Mouse (Mus musculus) lung, postnatal 0 days (tissue): ENCODE results near the gene Tifa. TPM values are rescaled to one million over a fixed set of nuclear protein-coding genes. Genes with fewer than 3 reads are reported as not detected.

Source experiments
- ATAC-seq: fragments of 200-750 bp; cut with Nextera tagmentation; 2 replicates; pipeline ENCODE4 v1.8.0; 2017; ENCODE audit warnings: moderate library complexity
- DNase-seq: peaks from one replicate; pipeline ENCODE4 v3.0.0-alpha.2; 2016; ENCODE audit warnings: low spot score
- H3K27ac ChIP-seq: fragments of 300-500 bp; sonication (generic); 2 replicates; pipeline ENCODE4 v1.5.1; 2014; ENCODE audit warnings: antibody characterized with exemption, mild to moderate bottlenecking, low read length, mixed read lengths
- H3K27me3 ChIP-seq: fragments of 300-500 bp; sonication (generic); replicated peaks from 2 replicates; pipeline ENCODE4 v1.6.1; 2014; ENCODE audit warnings: low read length, mixed read lengths; ENCODE audit not compliant: insufficient read depth
- H3K36me3 ChIP-seq: fragments of 300-500 bp; sonication (generic); 2 replicates; pipeline ENCODE4 v1.6.1; 2014; ENCODE audit warnings: low read length, mixed read lengths; ENCODE audit not compliant: insufficient read depth
- H3K4me1 ChIP-seq: fragments of 300-500 bp; sonication (generic); 2 replicates; pipeline ENCODE4 v1.6.1; 2014; ENCODE audit warnings: antibody characterized with exemption, low read depth, low read length, mixed read lengths; ENCODE audit not compliant: insufficient read depth
- H3K4me2 ChIP-seq: fragments of 300-500 bp; sonication (generic); replicated peaks from 2 replicates; pipeline ENCODE4 v1.6.1; 2014; ENCODE audit warnings: low read depth, mild to moderate bottlenecking, low read length, moderate library complexity, mixed read lengths
- H3K4me3 ChIP-seq: fragments of 300-500 bp; sonication (generic); 2 replicates; pipeline ENCODE4 v1.5.1; 2014; ENCODE audit warnings: low read depth, low read length
- H3K9ac ChIP-seq: fragments of 300-500 bp; sonication (generic); replicated peaks from 2 replicates; pipeline ENCODE4 v1.6.1; 2014; ENCODE audit warnings: low read depth, mild to moderate bottlenecking
- H3K9me3 ChIP-seq: fragments of 300-500 bp; sonication (generic); 2 replicates; pipeline ENCODE4 v1.6.1; 2016; ENCODE audit warnings: low read length, mixed read lengths
- CTCF ChIP-seq: IDR thresholded peaks from 2 replicates; pipeline ENCODE4 v1.5.1; 2016; ENCODE audit warnings: antibody characterized with exemption, mild to moderate bottlenecking
- EP300 ChIP-seq: IDR thresholded peaks from 2 replicates; pipeline ENCODE4 v1.6.1; 2016; ENCODE audit warnings: antibody characterized with exemption, mild to moderate bottlenecking, control low read depth
- WGBS: fragments of 180-500 bp; shearing (Covaris S2); extraction: QIAGEN DNeasy Blood & Tissue Kit; methylation state at CpG from one replicate; pipeline ENCODE4 v1.1.7; 2014; 5-methylcytosine and 5-hydroxymethylcytosine counted together
- polyA plus RNA-seq: library from polyadenylated mRNA; unstranded; fragments of >200 nt; fragmentation: Nextera tagmentation; extraction: Ambion mirVana; gene quantifications from 2 replicates; pipeline ENCODE4 v1.2.1, GENCODE M21; 2015

The Tifa gene
- polyA plus RNA-seq, 1 experiment from 2014 or later, result 6.3 TPM

DNA sequence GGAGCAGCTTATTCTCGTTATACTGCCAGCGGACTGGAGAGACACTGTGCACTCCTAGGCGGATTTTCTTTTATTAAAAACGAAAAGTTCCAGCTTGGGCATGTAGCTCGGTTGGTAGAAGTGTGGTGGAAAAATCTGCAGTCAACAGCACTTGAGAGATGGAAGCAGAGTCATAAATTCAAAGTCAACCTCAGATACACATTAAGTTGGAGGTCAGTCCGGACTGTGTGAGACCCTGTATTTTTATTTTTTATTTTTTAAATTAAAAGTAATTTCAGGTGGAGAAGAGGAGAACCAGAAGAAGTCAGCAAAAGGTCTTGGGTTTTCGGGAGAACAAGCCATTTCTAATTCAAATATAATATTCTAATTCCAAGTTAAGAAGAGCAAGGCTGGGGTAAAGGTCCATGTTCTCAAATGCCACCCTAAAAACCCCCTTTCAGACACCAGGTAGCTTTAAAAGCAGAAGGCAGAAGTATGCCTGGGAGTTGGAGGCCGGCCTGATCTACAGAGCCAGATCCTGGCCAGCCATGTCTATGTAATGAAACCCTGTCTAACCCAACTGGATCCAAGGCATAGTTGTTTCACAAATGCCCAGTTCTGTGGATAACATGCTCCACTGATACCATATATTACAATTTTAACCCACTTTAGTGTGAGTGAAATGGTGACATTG lies 48.5 kb downstream of the Tifa start:
- no peak for ATAC-seq

GRCm38 (mm10) chr3:127841926-127842325 lies 52.3 kb downstream of the Tifa start:
- DNase-seq (no peak), ATAC-seq (no peak)
- H3K36me3 ChIP-seq, result no peaks in the 10 kb centered on the region
- no peak overlapping the region for H3K27ac ChIP-seq
- H3K27me3 ChIP-seq, result no peaks in the 10 kb centered on the region
- no peak for TF ChIP-seq EP300
- no peak for TF ChIP-seq CTCF
- H3K4me1 ChIP-seq, result peaks cover under 1% of the 10 kb centered on the region; the same call in 1 of the 2 replicates
- no peak overlapping the region for H3K9ac ChIP-seq
- no peak overlapping the region for H3K4me2 ChIP-seq
- no peak overlapping the region for H3K4me3 ChIP-seq
- 88% methylated on average over 8 of the region's 8 CpGs for WGBS
- H3K9me3 ChIP-seq, result no peaks in the 10 kb centered on the region

More for the DNA sequence above, 48.5 kb downstream of the Tifa start:
- Histone ChIP-seq H3K27me3 (no peaks in the 10 kb centered on the region), H3K4me3 (peak overlapping the region; percentile 82), H3K9ac (peak overlapping the region; percentile 41), H3K4me2 (peak overlapping the region; percentile 74), H3K36me3 (no peaks in the 10 kb centered on the region), H3K4me1 (peaks cover 6% of the 10 kb centered on the region; the same call in 1 of the 2 replicates), H3K9me3 (no peaks in the 10 kb centered on the region), H3K27ac (peak overlapping the region; percentile 91)
- 30% methylated on average over 8 of the region's 8 CpGs for WGBS
- TF ChIP-seq EP300 (no peak), CTCF (no peak)
- DNase-seq, result no peak

DNA sequence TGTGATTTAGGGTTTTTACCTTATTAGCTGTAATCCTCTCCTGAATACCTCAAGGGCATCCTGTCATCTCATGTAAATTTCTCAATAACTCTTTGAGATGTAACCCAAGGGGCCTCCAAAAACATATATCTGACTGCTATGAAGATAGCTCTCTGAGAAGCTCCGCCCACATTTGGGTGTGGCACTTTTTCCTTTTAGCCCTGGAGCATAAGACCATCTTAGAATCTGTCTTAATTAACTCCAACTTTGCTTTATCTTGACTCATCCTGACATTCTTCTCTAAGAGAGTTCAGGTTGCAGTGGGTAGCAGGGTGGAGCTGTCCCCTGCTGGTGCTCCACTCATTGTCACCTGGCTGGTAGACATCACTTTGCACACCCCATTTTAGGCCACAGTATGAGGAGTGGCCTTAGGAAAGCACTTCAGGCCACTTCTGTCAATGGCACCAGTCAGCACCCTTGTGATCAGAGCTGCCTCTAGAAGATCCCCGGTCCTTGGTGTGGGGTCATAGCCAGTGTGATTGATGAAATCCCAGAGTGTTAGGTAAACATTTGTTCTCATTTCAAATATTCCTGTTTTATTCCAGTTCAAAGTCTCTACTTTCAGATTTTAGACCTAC lies 53.8 kb downstream of the Tifa start:
- H3K4me2 ChIP-seq, result no peak overlapping the region
- WGBS, result 40% methylated on average over 2 of the region's 2 CpGs
- TF ChIP-seq EP300 (no peak), CTCF (no peak)

GRCm38 (mm10) chr3:127843941-127844327 lies 54.3 kb downstream of the Tifa start:
- H3K27ac ChIP-seq, result no peak overlapping the region
- no peaks in the 10 kb centered on the region for H3K9me3 ChIP-seq
- DNase-seq (peak; percentile 37), ATAC-seq (peak; percentile 55; the same call in 1 of the 2 replicates)
- H3K4me1 ChIP-seq, result no peaks in the 10 kb centered on the region
- 29% methylated on average over 5 of the region's 5 CpGs for WGBS
- TF ChIP-seq EP300 (no peak), CTCF (no peak)
- no peak overlapping the region for H3K4me2 ChIP-seq
- no peak overlapping the region for H3K9ac ChIP-seq
- H3K27me3 ChIP-seq, result no peaks in the 10 kb centered on the region
- no peaks in the 10 kb centered on the region for H3K36me3 ChIP-seq
- H3K4me3 ChIP-seq, result no peak overlapping the region

More for the DNA sequence above, 53.8 kb downstream of the Tifa start:
- DNase-seq (peak; percentile 70), ATAC-seq (peak; percentile 90)
- Histone ChIP-seq H3K27ac (no peak overlapping the region), H3K9me3 (no peaks in the 10 kb centered on the region), H3K9ac (no peak overlapping the region), H3K27me3 (no peaks in the 10 kb centered on the region), H3K36me3 (no peaks in the 10 kb centered on the region), H3K4me3 (no peak overlapping the region), H3K4me1 (no peaks in the 10 kb centered on the region)

GRCm38 (mm10) chr3:127848088-127848808 lies 58.6 kb downstream of the Tifa start:
- H3K27me3 ChIP-seq, result no peaks in the 10 kb centered on the region
- 59% methylated on average over 11 of the region's 11 CpGs for WGBS
- H3K9ac ChIP-seq, result no peak overlapping the region

GRCm38 (mm10) chr3:127849922-127850321 lies 60.3 kb downstream of the Tifa start:
- H3K4me1 ChIP-seq, result no peaks in the 10 kb centered on the region
- no peak overlapping the region for H3K9ac ChIP-seq
- DNase-seq, result no peak
- no peaks in the 10 kb centered on the region for H3K36me3 ChIP-seq
- no peaks in the 10 kb centered on the region for H3K27me3 ChIP-seq
- H3K9me3 ChIP-seq, result no peaks in the 10 kb centered on the region
- no peak overlapping the region for H3K27ac ChIP-seq
- ATAC-seq, result no peak
- TF ChIP-seq CTCF (no peak), EP300 (no peak)
- no peak overlapping the region for H3K4me3 ChIP-seq
- H3K4me2 ChIP-seq, result no peak overlapping the region
- WGBS, result 70% methylated on average over 5 of the region's 5 CpGs

More at GRCm38 (mm10) chr3:127848088-127848808, 58.6 kb downstream of the Tifa start:
- Histone ChIP-seq H3K4me1 (no peaks in the 10 kb centered on the region), H3K4me3 (no peak overlapping the region), H3K4me2 (no peak overlapping the region), H3K27ac (no peak overlapping the region), H3K9me3 (no peaks in the 10 kb centered on the region), H3K36me3 (no peaks in the 10 kb centered on the region)
- ATAC-seq (peak; percentile 21; the same call in 1 of the 2 replicates), DNase-seq (peak; percentile 62)
- TF ChIP-seq CTCF (no peak), EP300 (0 out of 2 replicates have a peak, but pooled peaks have one; percentile 9)
